Mouse (Mus musculus) intestine, embryonic 14.5 days (tissue): ENCODE data around the gene 4930432M17Rik. TPM values are rescaled to one million over a fixed set of nuclear protein-coding genes. Genes with fewer than 3 reads are reported as not detected.

Source experiments
- ATAC-seq: fragments of 200-750 bp; cut with Nextera tagmentation; replicated peaks from 2 replicates; pipeline ENCODE4 v1.8.0; 2017; ENCODE audit warnings: low read depth, moderate number of reproducible peaks, moderate TSS enrichment, moderate library complexity; ENCODE audit not compliant: low FRiP score, low TSS enrichment
- DNase-seq: peaks from one replicate; pipeline ENCODE4 v3.0.0-alpha.2; 2018; ENCODE audit warnings: low spot score
- H3K27ac ChIP-seq: fragments of 300-500 bp; sonication (generic); 2 replicates; pipeline ENCODE4 v1.5.1; 2014; ENCODE audit warnings: low read depth, mild to moderate bottlenecking, control low read depth
- H3K27me3 ChIP-seq: fragments of 300-500 bp; sonication (generic); replicated peaks from 2 replicates; pipeline ENCODE4 v1.6.1; 2014; ENCODE audit warnings: low read length, control low read depth; ENCODE audit not compliant: control insufficient read depth, insufficient read depth
- H3K36me3 ChIP-seq: fragments of 300-500 bp; sonication (generic); 2 replicates; pipeline ENCODE4 v1.6.1; 2014; ENCODE audit warnings: low read length, control low read depth; ENCODE audit not compliant: control insufficient read depth, insufficient read depth
- H3K4me1 ChIP-seq: fragments of 300-500 bp; sonication (generic); replicated peaks from 2 replicates; pipeline ENCODE4 v1.6.1; 2014; ENCODE audit warnings: low read length, control low read depth, mixed read lengths; ENCODE audit not compliant: control insufficient read depth, insufficient read depth
- H3K4me2 ChIP-seq: fragments of 300-500 bp; sonication (generic); 2 replicates; pipeline ENCODE4 v1.6.1; 2014; ENCODE audit warnings: low read length
- H3K4me3 ChIP-seq: fragments of 300-500 bp; sonication (generic); 2 replicates; pipeline ENCODE4 v1.5.1; 2014; ENCODE audit warnings: low read depth, low read length, control low read depth, mixed read lengths
- H3K9ac ChIP-seq: fragments of 300-500 bp; sonication (generic); 2 replicates; pipeline ENCODE4 v1.6.1; 2014; ENCODE audit warnings: mild to moderate bottlenecking, low read length
- H3K9me3 ChIP-seq: fragments of 300-500 bp; sonication (generic); 2 replicates; pipeline ENCODE4 v1.6.1; 2016; ENCODE audit warnings: low read length, control low read depth; ENCODE audit not compliant: control insufficient read depth
- WGBS: fragments of 180-500 bp; shearing (Covaris S2); extraction: QIAGEN DNeasy Blood & Tissue Kit; methylation state at CpG from one replicate; pipeline ENCODE4 v1.1.7; 2014; 5-methylcytosine and 5-hydroxymethylcytosine counted together
- polyA plus RNA-seq: library from polyadenylated mRNA; unstranded; fragments of >200 nt; fragmentation: Nextera tagmentation; extraction: Ambion mirVana; gene quantifications from 2 replicates; pipeline ENCODE4 v1.2.1, GENCODE M21; 2014

The 4930432M17Rik gene
- polyA plus RNA-seq, 1 experiment from 2014 or later: not detected

GRCm38 (mm10) chr3:121651710-121652109, 18.9 kb upstream of the 4930432M17Rik start:
- Histone ChIP-seq H3K4me3 (no peak overlapping the region), H3K27me3 (no peaks in the 10 kb centered on the region), H3K36me3 (no peaks in the 10 kb centered on the region), H3K4me2 (no peak overlapping the region), H3K9ac (no peak overlapping the region), H3K9me3 (no peaks in the 10 kb centered on the region), H3K27ac (no peak overlapping the region), H3K4me1 (peaks cover 18% of the 10 kb centered on the region)
- 51% methylated on average over 3 of the region's 3 CpGs for WGBS
- DNase-seq (no peak), ATAC-seq (no peak)

- Histone ChIP-seq H3K36me3 (no peaks in the 10 kb centered on the region), H3K4me3 (no peak overlapping the region), H3K9ac (no peak overlapping the region), H3K27ac (no peak overlapping the region), H3K4me1 (peaks cover 13% of the 10 kb centered on the region; the same call in 1 of the 2 replicates), H3K4me2 (no peak overlapping the region), H3K27me3 (no peaks in the 10 kb centered on the region), H3K9me3 (no peaks in the 10 kb centered on the region)
- DNase-seq (no peak), ATAC-seq (no peak)
- 87% methylated on average over 1 of the region's 1 CpGs for WGBS
Measured at GRCm38 (mm10) chr3:121652186-121652585, 18.4 kb upstream of the 4930432M17Rik start.

GRCm38 (mm10) chr3:121656922-121657321, 13.6 kb upstream of the 4930432M17Rik start:
- Histone ChIP-seq H3K27me3 (no peaks in the 10 kb centered on the region), H3K4me3 (no peak overlapping the region), H3K9ac (no peak overlapping the region), H3K27ac (no peak overlapping the region), H3K9me3 (no peaks in the 10 kb centered on the region), H3K4me2 (no peak overlapping the region), H3K36me3 (no peaks in the 10 kb centered on the region), H3K4me1 (0 out of 2 replicates have a peak, but pooled peaks cover 4% of the 10 kb centered on the region)
- DNase-seq (no peak), ATAC-seq (no peak)
- whole genome bisulfite sequencing: 94% methylated on average over 4 of the region's 4 CpGs

- Histone ChIP-seq H3K36me3 (no peaks in the 10 kb centered on the region), H3K4me3 (no peak overlapping the region), H3K4me1 (peaks cover 21% of the 10 kb centered on the region; the same call in 1 of the 2 replicates), H3K9me3 (no peaks in the 10 kb centered on the region), H3K27ac (no peak overlapping the region), H3K4me2 (no peak overlapping the region), H3K9ac (no peak overlapping the region), H3K27me3 (no peaks in the 10 kb centered on the region)
- DNase-seq (no peak), ATAC-seq (no peak; the same call in 1 of the 2 replicates)
- WGBS: 20% methylated on average over 4 of the region's 4 CpGs
Measured at GRCm38 (mm10) chr3:121662705-121663469, 7.7 kb upstream of the 4930432M17Rik start.

- Histone ChIP-seq H3K36me3 (no peaks in the 10 kb centered on the region), H3K4me3 (no peak overlapping the region), H3K4me2 (no peak overlapping the region), H3K27me3 (no peaks in the 10 kb centered on the region), H3K9ac (no peak overlapping the region), H3K4me1 (peaks cover 21% of the 10 kb centered on the region; the same call in 1 of the 2 replicates), H3K9me3 (no peaks in the 10 kb centered on the region), H3K27ac (no peak overlapping the region)
- DNase-seq: no peak
- WGBS: 81% methylated on average over 9 of the region's 9 CpGs
- ATAC-seq: no peak
Measured at GRCm38 (mm10) chr3:121663470-121663847, 7.1 kb upstream of the 4930432M17Rik start.

- no peaks in the 10 kb centered on the region for H3K9me3 ChIP-seq
- WGBS: 81% methylated on average over 5 of the region's 5 CpGs
- no peaks in the 10 kb centered on the region for H3K36me3 ChIP-seq
- no peak overlapping the region for H3K4me2 ChIP-seq
- no peaks in the 10 kb centered on the region for H3K27me3 ChIP-seq
- no peaks in the 10 kb centered on the region for H3K4me1 ChIP-seq
- no peak overlapping the region for H3K9ac ChIP-seq
- ATAC-seq (no peak), DNase-seq (no peak)
- no peak overlapping the region for H3K4me3 ChIP-seq
- H3K27ac ChIP-seq: no peak overlapping the region
Measured at GRCm38 (mm10) chr3:121672135-121672790, 1.7 kb downstream of the 4930432M17Rik start.

GRCm38 (mm10) chr3:121678935-121679334, 8.4 kb downstream of the 4930432M17Rik start:
- H3K27me3 ChIP-seq: no peaks in the 10 kb centered on the region

GRCm38 (mm10) chr3:121679443-121679842, 8.9 kb downstream of the 4930432M17Rik start:
- DNase-seq: no peak
- ATAC-seq: no peak
- H3K4me2 ChIP-seq: no peak overlapping the region
- H3K4me1 ChIP-seq: no peaks in the 10 kb centered on the region
- H3K27ac ChIP-seq: no peak overlapping the region
- H3K27me3 ChIP-seq: no peaks in the 10 kb centered on the region
- H3K36me3 ChIP-seq: no peaks in the 10 kb centered on the region
- WGBS: 64% methylated on average over 3 of the region's 3 CpGs
- no peak overlapping the region for H3K9ac ChIP-seq
- no peak overlapping the region for H3K4me3 ChIP-seq
- H3K9me3 ChIP-seq: no peaks in the 10 kb centered on the region

More at GRCm38 (mm10) chr3:121678935-121679334, 8.4 kb downstream of the 4930432M17Rik start:
- ATAC-seq (no peak), DNase-seq (no peak)
- H3K27ac ChIP-seq: no peak overlapping the region
- H3K4me3 ChIP-seq: no peak overlapping the region
- no peaks in the 10 kb centered on the region for H3K9me3 ChIP-seq
- 22% methylated on average over 4 of the region's 4 CpGs for WGBS
- H3K9ac ChIP-seq: no peak overlapping the region
- H3K4me2 ChIP-seq: no peak overlapping the region
- no peaks in the 10 kb centered on the region for H3K4me1 ChIP-seq
- no peaks in the 10 kb centered on the region for H3K36me3 ChIP-seq
